In genomic region chr13:109708326-109708725, GRCm38 (mm10) we compare ENCODE assay signal across 29 mouse cellular contexts.
DNase-seq lines count a peak whose midpoint lies in the region; ATAC-seq and TF ChIP-seq lines count a peak whose summit lies in the region.
"Had no signal": no experiment of that assay in that cellular context is flagged by ENCODE, and none has a peak within 500 bp of the region (broad histone marks: within the 10 kb centered on the region; RNA-seq: fewer than 3 reads in every experiment).

No protein-coding gene starts in this region.

- DNase-seq in liver, adult 2 months (ENCODE audit: extremely low read depth, low read depth, low spot score): peak; percentile 59
- DNase-seq in liver: no peak
- DNase-seq in cerebellum, adult 8-10 months: peak; percentile 22
- peak; percentile 23 to 38 for DNase-seq in cerebellum, postnatal 36 days
- DNase-seq in embryo, embryonic 9.5 days (ENCODE audit: extremely low spot score): no peak
- no peak for DNase-seq in ovary, postnatal 10 days (ENCODE audit: low spot score)
- DNase-seq: adrenal gland, adult 2 months; B cell, adult 2 months; gastrocnemius, postnatal 25 days; heart, postnatal 36 days; kidney, adult 9 months; kidney, postnatal 10 days; layer of hippocampus, postnatal 36 days; left cerebral cortex, postnatal 4 days; lung, adult 2 months; lung, postnatal 10 days had no signal

- H3K4me2 ChIP-seq in midbrain, embryonic 13.5 days (replicated peaks): no peak overlapping the region
- H3K4me2 ChIP-seq: embryonic facial prominence, embryonic 15.5 days; forebrain, embryonic 13.5 days; heart, embryonic 11.5 days; hindbrain, embryonic 13.5 days; neural tube, embryonic 13.5 days; stomach, embryonic 15.5 days had no signal

- no peaks in the 10 kb centered on the region for H3K9me3 ChIP-seq in midbrain, embryonic 13.5 days
- H3K9me3 ChIP-seq: embryonic facial prominence, embryonic 10.5 days; embryonic facial prominence, embryonic 15.5 days; forebrain, embryonic 13.5 days; hindbrain, embryonic 13.5 days; neural tube, embryonic 13.5 days; stomach, embryonic 15.5 days had no signal

- ATAC-seq in midbrain, embryonic 13.5 days: no peak
- ATAC-seq: activated CD4-positive, CD25-positive, alpha-beta regulatory T cell, adult 4 months; forebrain, embryonic 13.5 days; intestine, postnatal 0 days; midbrain, embryonic 16.5 days had no signal

- H3K27ac ChIP-seq in liver, adult 2 months (replicated peaks; ENCODE audit: insufficient read depth, low read depth, low read length): no peak overlapping the region
- H3K27ac ChIP-seq in midbrain, embryonic 13.5 days: no peak overlapping the region
- H3K27ac ChIP-seq: embryonic facial prominence, embryonic 10.5 days; embryonic facial prominence, embryonic 15.5 days; forebrain, embryonic 13.5 days; hindbrain, embryonic 13.5 days; liver, embryonic 14.5 days; macrophage; neural tube, embryonic 13.5 days; stomach, embryonic 15.5 days had no signal

- no peak overlapping the region for H3K4me3 ChIP-seq in liver, adult 2 months (ENCODE audit: insufficient read depth, low read depth, low read length)
- H3K4me3 ChIP-seq in midbrain, embryonic 13.5 days (replicated peaks): no peak overlapping the region
- H3K4me3 ChIP-seq: embryonic facial prominence, embryonic 10.5 days; embryonic facial prominence, embryonic 15.5 days; forebrain, embryonic 13.5 days; hindbrain, embryonic 13.5 days; neural tube, embryonic 13.5 days; stomach, embryonic 15.5 days had no signal

- no peak overlapping the region for H3K9ac ChIP-seq in liver, adult 2 months (ENCODE audit: low read depth, low read length)
- no peak overlapping the region for H3K9ac ChIP-seq in midbrain, embryonic 13.5 days (replicated peaks)
- H3K9ac ChIP-seq: embryonic facial prominence, embryonic 15.5 days; forebrain, embryonic 13.5 days; hindbrain, embryonic 13.5 days; liver, embryonic 14.5 days; neural tube, embryonic 13.5 days; stomach, embryonic 15.5 days had no signal

- no peaks in the 10 kb centered on the region for H3K36me3 ChIP-seq in liver, adult 2 months (ENCODE audit: control insufficient read depth, insufficient read depth, low read length)
- H3K36me3 ChIP-seq in midbrain, embryonic 13.5 days: no peaks in the 10 kb centered on the region
- H3K36me3 ChIP-seq: embryonic facial prominence, embryonic 10.5 days; embryonic facial prominence, embryonic 15.5 days; hindbrain, embryonic 13.5 days; neural tube, embryonic 13.5 days; stomach, embryonic 15.5 days had no signal

- no peaks in the 10 kb centered on the region for H3K27me3 ChIP-seq in liver, adult 2 months (ENCODE audit: control insufficient read depth, insufficient read depth, low read length)
- H3K27me3 ChIP-seq in midbrain, embryonic 13.5 days: no peaks in the 10 kb centered on the region
- H3K27me3 ChIP-seq: embryonic facial prominence, embryonic 15.5 days; forebrain, embryonic 13.5 days; hindbrain, embryonic 13.5 days; neural tube, embryonic 13.5 days; stomach, embryonic 15.5 days had no signal

- no peaks in the 10 kb centered on the region; the same call in 1 of the 2 replicates for H3K79me2 ChIP-seq in liver, adult 2 months (ENCODE audit: control insufficient read depth, insufficient read depth, low read length)

- no peak for TF ChIP-seq CTCF in liver, adult 2 months (IDR thresholded peaks at IDR 0.05; ENCODE audit: low read depth, low read length)

- H3K4me1 ChIP-seq in liver, adult 2 months (ENCODE audit: control insufficient read depth, insufficient read depth, low read length): peaks cover 2% of the 10 kb centered on the region; the same call in 1 of the 2 replicates
- H3K4me1 ChIP-seq in midbrain, embryonic 13.5 days (replicated peaks): peaks cover 18% of the 10 kb centered on the region
- H3K4me1 ChIP-seq: embryonic facial prominence, embryonic 15.5 days; neural tube, embryonic 13.5 days; stomach, embryonic 15.5 days had no signal

- TF ChIP-seq POLR2A in liver, adult 2 months (IDR thresholded peaks at IDR 0.05; ENCODE audit: extremely low read depth, insufficient read depth, low read length): no peak

- whole genome bisulfite sequencing in liver, adult 2 months: 15% methylated on average over 2 of the region's 2 CpGs
- 81% methylated on average over 2 of the region's 2 CpGs for WGBS in midbrain, embryonic 13.5 days

Comparison
In these comparisons a context has a peak if more than half of its experiments do, and no peak if none do; other contexts are left out.
1. DNase-seq: peak in liver, adult 2 months (single experiment), cerebellum, adult 8-10 months (single experiment) and cerebellum, postnatal 36 days (2 of 2); none in liver (single experiment), embryo, embryonic 9.5 days (single experiment) and ovary, postnatal 10 days (single experiment).